Mouse (Mus musculus) liver (tissue): ENCODE results near the gene Rora.

ENCODE experiments used
- DNase-seq: peaks from one replicate; pipeline ENCODE4 v3.0.0-alpha.2; 2020; ENCODE audit warnings: mixed read lengths

Rora gene

DNA sequence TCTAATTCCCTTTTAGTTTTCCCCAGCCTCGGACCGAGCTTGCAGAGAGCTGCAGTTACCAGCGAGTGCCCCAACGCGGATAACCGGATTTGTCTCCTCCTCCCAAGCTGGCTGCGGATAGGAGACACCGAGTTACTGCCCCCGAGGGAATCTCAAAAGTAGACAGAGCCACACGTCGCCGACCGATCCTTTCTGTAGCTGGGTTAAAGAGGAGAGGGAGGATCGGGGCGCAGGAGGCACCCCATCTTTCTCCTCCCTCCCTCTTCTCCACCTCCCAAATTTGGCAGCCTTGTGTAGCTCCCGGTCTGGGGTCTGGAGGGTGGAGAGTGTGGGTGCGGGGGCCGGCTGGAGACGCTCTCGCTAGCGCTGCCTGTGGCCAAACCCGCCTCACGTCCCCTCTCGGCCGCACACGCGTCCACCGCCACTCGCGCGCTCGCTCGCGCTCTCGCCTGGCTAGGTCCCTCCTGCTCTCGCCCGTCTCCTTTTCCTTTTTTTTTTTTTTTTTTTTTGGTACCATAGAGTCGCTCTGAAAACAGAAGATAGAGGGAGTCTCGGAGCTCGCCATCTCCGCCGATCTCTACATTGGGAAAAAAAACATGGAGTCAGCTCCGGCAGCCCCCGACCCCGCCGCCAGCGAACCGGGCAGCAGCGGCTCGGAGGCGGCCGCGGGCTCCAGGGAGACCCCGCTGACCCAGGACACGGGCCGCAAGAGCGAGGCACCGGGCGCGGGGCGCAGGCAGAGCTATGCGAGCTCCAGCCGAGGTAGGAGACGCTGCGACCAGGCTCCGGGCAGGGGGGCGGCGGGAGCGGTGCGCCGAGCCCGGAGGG lies at the start of gene Rora:
Gene Rora (plus strand): TSS at position 576 of the 828 bp plus-strand sequence.
- DNase-seq = peak; percentile 38

DNA sequence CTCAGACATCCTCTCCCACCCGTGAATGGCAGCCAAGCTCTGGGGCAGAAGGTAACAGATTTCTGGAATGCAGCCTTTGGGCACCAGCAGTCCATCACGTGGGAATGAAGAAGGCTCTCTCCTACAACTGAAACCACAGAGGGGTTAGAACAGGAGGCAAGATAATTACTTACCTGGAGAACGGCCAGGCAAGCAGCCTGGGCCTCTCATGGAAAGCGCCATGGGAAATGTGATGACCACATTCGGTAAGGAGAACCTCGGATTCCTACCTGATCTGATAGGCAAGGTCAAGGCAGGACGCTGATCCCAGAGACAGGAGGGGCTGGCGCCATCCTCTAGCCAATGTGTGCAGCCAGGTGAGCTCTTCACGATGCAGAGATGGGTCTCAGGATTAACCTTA lies 39.6 kb upstream of the Rora start:
- no peak for DNase-seq

DNA sequence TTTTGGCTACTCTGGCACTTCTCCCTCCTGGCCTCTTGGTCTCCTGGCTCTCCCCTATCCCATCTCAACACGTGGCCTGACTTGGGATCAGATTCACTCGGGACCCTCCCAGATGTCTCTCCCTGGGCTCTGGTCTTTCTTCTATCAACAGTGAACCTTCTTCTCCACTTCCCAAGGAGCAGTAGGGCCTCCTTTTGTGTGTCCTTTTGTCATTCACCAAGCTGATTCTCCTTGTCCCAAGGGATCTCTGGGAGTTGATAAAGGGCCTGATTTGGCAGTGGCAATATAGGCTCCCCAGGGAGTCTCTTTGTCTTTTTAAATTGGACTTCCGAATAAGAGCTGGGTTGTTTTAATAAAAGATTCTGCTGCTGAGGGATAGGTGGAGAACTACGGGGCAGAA lies 36.5 kb upstream of the Rora start:
- DNase-seq = no peak

DNA sequence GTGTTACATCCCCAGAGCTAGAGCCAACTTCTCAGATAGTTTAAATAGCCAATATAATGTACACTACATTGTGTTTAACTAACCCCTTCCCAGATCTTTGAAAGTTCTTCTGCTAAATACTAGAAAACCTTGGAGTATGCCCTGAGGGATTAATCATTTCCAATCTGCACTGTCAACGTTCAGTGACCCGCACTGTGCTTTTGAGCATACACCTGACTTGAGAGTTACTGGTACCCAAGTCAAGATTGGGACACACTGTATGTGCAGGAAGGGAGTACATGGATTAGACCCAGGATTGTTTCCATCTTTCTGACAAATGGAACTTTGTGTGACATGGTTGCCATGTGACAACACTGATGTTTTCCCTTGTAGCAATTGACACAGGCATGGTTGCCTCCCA lies 33.5 kb upstream of the Rora start:
- no peak for DNase-seq

DNA sequence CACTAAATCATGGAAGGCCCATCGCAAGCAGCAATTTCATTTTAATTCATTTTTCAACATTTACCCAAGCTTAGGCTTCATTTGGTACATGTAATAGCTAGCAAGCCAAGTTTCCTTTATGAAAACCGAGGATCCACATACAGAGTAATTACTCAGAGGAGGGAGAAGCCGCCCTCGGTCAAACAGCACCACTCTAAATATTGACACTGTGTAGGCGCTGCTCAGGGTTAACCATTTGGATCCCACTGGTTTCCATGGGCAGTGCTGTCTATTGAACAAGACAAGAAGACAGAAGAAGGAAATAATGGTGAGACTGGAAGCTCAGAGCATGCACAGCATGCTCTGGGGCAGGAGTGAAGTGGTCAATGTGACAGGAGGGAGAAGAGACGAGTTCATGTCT lies 33.1 kb upstream of the Rora start:
- peak; percentile 5 for DNase-seq

DNA sequence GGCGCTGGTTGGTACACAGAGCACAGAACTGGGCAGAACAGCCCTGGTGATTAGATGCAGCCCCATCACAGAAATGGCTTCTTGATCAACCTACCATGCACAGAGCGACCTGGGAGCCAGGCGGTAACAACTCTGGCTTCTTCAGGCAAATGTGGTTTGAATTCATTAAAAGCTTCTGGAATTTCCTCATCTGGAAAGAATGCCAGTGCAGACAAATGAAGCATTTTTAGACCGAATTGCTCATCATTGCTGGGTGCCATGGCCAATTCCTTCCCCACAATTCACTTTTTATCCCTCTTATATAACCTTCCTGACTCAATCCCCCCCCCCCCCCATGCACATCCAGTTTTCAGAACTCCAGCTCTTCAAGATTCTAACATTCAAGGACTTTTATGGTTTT lies 28.6 kb upstream of the Rora start:
- DNase-seq = no peak

DNA sequence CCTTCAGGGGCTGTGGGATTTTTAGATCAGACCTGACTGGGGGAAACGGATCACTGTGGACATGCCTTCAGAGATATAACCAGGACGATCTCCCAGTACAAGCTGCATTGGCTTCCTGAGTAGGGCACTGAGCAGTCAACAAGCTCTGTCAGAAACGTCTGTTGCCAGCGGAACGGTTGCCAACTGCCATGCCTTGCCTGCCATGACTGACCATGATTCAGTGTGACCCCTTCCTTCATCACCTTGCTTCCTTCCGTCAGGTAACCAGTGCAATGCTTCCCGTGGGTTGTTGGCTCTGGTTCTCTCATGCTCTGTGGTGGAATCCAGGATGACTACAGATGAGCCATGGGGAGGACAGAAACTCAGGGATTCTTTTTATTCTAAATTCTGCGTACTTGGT lies 16.3 kb upstream of the Rora start:
- DNase-seq = no peak

DNA sequence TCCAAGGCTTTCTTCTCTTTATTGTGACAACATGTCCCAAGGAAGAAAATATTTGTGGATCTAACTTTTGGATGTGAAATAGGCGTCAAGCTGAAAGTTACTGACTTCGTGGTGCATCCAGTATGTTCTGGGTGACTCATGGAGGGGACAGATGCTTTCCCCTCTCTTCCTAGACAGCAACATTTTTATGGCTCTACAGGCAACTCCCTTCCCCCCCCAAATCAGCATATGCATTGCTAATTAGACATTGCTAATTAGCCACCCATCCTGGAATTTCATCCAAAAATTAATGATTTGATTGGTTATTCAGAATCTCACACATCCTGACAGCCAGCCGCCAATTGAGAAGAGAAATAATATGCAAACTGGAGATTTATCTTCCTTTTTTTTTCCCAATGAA lies 12.5 kb upstream of the Rora start:
- DNase-seq = no peak

DNA sequence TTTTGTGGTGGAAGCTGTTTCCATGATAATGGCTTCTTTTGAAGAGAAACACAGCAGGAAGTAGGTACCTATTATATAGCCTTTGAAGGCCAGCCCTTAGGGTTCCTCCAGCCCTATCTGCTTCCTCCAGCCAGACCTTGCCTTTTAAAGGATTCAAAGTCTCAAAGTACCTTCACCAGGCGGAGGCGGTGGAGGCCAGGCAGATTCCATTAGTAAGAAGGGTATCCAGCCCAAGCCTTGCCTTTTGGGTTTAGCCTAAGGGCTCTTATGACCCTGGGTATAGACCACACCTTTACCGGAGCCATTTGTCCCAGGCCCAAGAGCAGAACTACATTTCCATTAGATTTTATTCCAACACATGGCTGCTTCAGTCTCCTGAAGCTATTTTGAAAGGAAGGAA lies 5.5 kb upstream of the Rora start:
- no peak for DNase-seq

DNA sequence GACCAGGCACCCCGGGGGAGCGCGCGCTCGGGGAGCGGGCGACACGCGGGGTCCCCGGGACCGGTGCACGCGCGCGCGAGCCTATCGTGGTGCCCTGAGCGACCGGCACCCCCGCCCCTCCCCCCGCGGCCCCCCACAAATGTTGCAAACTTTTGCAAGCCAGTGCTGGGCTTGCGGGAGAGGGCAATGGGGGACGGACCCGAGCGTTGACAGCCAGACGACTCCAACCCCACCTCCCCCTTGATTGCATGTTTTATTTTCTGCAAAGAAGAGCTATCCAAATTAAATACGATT lies 400 bp downstream of the Rora start:
- DNase-seq = no peak

DNA sequence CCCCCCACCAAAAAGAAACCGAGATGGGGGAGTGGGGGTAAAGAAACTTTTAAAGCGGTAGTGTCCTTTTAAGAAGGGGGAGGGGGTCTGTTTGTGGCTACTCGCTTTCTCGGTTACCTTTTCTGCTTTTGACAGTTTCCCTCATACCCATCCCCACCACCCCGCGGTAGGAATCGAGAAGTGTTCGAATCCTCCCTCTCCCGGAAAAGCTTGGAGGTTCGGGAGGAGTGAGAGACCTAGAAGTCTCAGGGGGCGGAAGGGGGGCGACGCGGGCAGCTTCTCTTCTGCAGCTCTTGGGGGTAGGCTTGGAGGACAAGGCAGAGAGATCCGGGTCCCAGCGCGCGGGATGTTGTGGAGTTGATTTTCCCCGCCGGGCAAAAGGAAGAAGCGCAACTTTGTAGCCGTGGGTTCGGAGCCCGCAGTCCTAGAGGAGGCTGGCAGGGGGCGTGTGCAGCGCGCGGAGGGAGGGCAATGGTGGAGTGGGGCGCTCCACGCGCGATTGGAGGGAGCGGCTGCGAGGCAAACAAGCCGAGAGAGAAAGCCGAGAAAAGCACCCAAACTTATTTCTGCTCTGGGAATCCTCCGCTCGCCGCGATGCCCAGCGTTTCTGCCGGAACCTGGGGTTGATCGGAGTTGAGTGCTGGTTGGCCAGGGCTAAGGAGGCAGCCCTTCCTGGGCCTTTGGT lies 889 bp downstream of the Rora start:
- DNase-seq = peak; percentile 6

DNA sequence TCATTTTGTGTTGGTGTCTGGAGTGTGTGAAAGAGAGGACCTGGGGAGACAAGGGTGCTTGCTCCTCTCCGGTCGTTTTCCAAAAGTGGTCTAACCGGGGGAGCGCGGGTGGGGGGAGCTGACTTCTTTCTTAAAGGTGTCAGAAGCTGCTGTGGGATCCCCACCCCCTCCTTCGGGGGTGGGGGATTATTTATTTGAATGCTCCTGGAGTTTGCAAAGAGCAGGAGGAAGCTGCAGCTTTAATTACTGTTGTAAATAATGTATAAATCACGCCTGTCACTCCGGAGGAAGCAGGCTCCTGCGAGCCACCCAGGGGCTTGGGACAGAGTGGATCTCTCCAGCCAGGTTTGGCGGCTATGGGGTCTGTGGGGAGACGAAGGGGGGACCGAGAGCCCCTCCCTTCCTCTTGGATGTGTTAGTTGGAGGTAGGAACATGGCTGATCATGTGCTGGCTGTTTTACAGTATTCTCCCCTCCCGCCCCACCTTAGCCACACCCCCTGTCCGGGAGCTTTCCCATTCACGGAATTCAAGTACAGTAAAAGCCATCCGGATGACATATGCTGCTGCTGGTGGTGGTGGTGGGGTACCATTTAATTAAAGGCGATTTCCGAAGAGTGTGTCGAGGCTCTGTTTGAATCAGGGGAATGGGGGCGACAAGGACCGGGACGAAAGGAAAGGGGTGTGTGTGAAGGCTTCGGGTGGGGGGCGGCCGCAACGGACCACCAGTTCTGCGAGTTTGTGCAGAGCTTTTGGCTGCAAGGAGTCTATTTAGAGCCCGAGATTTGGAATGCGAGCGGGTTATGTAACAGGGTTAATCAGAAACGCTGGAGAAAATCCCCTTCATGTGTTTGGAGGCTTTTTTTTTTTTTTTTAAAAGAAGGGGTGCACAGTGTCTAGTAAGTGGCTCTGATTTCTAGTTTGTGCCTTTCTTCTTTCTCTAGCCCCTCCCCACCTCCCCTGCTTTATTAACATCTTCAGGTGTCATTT lies 1.7 kb downstream of the Rora start:
- peak; percentile 36 for DNase-seq

DNA sequence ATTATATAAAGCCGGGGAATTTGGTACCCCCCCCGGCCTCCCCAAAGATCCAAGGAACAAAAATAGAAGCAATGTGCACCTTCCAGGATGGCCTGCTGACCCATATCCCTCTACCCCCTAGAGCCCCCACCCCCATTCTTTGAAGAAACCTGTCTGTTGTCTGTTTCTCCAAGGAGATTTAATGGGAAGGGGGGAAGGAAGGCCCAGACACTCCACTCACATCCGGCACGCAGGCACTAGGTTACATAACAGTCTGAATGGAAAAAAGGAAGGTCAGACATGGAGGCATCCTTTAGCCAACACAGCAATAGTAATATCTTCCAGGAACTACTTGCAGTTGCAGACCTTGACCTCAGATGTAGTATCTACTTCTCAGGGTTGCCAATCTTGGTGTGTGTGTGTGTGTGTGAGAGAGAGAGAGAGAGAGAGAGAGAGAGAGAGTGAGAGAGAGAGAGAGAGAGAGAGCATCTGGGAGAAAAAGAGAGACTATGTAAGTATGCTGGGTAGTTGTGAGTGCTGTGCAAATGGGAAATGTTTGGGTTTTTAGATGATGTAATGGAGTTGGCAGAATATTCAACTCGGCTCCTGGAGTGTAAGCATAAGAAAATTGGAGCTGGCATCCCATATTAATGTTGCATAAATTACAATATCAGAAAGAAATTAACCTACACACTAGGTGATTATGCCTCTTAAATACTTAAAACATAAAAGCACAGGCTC lies 2.6 kb downstream of the Rora start:
- DNase-seq = no peak

DNA sequence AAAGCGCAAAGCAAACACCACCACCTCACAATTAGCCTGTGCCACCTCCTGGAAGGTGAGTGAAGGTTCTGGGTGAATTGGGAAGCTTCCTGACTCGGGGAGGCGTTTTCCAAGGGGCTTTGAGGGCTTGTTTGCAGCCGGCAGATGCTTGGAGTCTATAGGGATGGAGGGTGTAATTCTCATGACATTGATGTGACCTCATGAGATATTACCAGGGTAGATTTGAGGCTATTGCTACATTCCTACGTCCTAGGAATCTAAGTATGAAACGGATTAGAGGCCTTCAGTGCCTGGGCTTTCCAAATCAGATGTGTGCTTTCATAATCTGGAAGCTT lies 3.2 kb downstream of the Rora start:
- DNase-seq = no peak

DNA sequence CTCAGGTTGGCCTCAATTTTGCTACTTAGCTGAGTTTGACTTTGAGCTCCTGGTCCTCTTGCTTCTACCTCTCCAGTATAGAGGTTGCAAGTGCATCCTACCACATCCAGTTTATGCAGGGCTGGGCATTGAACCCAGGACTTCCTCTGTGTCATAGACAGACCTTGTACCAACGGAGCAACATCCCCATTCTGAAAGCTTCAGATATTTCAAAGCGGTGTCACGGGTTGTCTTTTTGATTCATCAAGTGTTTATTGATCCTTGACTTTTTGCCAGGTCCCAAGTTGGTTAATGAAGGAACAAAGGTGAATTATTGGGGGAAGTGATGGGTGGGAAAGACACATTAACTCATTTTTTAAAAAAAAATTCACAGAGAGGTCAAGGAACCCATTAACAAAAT lies 17.1 kb downstream of the Rora start:
- no peak for DNase-seq

DNA sequence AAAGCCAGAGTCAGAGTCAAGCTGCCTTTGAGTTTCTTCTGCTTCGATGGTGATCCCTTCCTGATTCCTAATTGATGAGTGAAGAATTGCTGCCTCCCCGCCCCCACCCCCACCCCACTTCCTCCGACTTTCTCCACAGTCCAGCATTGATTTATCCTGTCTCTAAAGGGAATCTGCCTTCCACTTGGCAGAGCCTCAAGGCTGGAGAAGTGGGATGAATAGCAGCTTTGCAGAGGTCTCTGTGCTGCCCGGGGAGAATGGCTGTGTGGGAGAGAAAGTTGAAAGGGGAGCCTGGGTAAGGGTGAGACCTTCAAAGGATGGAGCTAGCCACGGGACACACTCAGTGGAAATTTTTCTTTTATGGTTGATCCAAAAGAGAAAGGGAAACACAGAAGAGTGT lies 18.9 kb downstream of the Rora start:
- no peak for DNase-seq

DNA sequence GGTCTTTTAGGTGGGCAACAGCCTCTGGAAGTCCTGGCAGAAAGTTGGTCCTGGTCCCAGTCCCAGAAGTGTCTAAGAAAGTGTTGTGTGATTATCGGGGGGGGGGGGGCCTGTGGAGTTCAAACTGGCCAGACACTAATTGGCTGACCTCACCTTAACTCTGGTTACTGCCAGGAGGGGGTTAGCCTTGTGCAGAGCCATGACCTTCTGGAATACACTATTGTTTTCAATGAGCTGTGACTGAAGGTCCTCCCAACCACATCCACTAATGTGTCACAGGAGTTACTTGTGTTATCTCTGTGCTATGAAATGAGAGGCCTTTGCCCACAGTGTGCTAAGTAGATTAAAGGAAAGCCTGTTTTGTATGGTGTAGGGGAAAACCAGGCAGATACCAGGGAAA lies 19.6 kb downstream of the Rora start:
- no peak for DNase-seq

DNA sequence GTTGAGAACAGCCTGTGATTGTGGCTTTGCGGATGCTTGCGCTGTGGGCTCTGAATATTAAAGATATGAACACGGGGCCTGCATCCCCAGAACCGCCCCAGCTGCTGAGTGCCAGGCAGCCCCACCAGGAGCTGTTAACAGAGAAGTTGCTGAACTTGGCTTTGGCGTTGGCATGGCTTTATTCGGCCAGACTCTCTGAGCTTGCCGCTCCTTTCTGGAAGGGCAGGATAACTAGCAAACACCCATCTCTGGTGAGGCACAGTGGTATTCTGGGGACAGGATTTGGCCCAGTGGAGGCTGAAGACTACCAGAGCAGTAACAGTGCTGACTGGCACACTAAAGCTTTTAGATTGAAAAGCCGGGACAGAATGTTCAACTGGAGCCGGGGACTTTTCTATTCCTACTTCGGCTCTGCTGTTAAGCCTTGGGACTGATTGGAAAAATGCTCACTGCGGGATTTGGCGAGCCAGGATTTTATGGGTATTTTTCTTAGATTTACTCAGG lies 26.3 kb downstream of the Rora start:
- DNase-seq = no peak

DNA sequence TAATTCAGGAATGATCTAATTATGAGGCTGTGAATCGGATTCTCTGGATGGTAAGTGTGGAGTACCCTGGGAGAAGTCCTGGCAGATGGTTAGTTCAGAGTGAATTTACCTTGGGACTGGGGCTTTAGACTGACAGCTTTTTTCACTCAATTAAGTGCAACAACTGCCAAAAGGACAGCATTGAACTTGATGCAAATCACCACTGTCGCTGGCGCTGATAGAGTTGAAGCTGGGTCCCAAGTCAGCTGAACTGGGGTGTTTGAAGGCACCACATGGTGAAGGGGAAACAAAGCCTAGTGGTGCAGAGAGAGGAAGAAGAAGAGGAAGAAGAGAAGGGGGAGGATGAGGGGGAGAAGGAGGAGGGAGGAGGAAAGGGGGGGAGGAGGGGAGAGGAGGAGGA lies 30.4 kb downstream of the Rora start:
- no peak for DNase-seq

DNA sequence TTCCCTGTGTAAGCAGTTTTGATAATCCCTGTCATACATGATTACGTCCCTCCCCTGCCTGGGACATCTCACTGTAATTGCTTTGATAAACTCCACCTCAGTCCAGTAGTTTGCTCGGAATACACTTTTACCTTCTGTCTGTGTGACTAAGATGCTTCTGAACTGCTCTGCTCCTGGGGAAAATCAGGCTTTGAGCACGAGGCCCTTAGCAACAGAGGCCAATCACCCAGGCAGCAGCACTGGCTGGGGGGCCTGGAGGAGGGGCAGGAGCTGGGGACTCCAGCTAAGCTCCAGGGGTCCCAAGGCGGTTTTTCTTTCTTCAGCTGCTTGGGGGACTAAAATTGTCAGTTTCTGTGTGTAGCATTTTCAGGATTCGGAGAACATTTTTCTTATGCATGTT lies 32.0 kb downstream of the Rora start:
- no peak for DNase-seq

DNA sequence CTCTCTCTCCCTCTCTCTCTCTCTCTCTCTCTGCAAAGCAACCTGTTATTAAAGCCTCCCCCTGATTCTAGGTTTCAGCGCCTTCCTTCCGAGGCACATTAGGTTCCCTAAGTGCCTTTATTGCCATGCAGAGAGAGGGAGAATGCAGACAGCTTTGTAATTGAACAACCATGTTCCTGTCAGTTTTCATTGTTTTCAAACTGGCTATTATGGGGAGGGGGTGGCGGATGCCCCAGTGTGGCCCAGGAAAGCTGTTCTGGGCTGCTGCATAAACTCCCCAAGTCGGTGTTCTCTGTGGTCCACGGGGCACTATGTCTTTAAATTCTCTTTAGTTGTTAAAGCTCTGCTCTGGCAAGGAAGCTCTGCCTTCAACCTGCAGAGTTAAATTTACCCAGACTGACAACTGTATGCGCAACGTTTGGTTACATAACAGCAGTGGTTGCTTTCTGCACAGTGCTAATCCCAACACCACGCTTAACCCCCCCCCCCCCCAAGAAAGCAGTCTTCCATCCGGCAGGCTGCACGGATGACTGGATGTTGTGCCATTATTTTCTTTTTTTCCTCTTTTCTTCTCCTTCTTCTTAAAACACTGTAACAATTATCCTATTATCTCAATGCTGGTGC lies 33.8 kb downstream of the Rora start:
- DNase-seq = no peak

DNA sequence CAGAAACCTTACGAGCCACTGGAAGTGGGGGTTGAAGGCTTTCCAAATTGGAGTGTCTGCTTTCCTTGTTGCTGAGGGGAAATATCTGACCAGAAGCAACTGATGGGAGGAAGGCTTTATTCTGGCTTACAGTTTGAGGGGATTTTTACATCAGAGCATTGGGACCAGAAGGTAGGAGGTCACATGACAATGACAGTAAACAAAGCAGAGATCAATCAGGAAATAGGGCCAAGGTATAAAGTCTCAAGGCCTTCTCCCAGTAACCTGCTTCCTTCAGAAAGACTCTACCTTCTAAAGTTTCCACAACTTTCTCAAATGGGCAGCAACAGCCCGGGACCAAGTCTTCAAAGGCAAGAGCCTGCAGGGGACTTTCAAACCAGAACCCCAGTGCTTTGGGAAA lies 34.6 kb downstream of the Rora start:
- no peak for DNase-seq
